Mouse (Mus musculus) embryonic facial prominence, embryonic 13.5 days (tissue): ENCODE measurements around the gene Gbf1. TPM values are rescaled to one million over a fixed set of nuclear protein-coding genes. Genes with fewer than 3 reads are reported as not detected.

Source experiments
- ATAC-seq: fragments of 200-750 bp; cut with Nextera tagmentation; 2 replicates; pipeline ENCODE4 v1.8.0; 2017; ENCODE audit warnings: low read depth; ENCODE audit not compliant: insufficient number of reproducible peaks, insufficient read depth, low FRiP score, low TSS enrichment
- H3K27ac ChIP-seq: fragments of 300-500 bp; sonication (generic); 2 replicates; pipeline ENCODE4 v1.5.1; 2015; ENCODE audit warnings: moderate library complexity, mild to moderate bottlenecking, inconsistent platforms
- H3K27me3 ChIP-seq: fragments of 300-500 bp; sonication (generic); 2 replicates; pipeline ENCODE4 v1.6.1; 2015; ENCODE audit warnings: mild to moderate bottlenecking, inconsistent platforms
- H3K36me3 ChIP-seq: fragments of 300-500 bp; sonication (generic); 2 replicates; pipeline ENCODE4 v1.6.1; 2015; ENCODE audit warnings: mild to moderate bottlenecking, inconsistent platforms
- H3K4me1 ChIP-seq: fragments of 300-500 bp; sonication (generic); 2 replicates; pipeline ENCODE4 v1.6.1; 2015; ENCODE audit warnings: inconsistent platforms
- H3K4me2 ChIP-seq: fragments of 300-500 bp; sonication (generic); 2 replicates; pipeline ENCODE4 v1.6.1; 2015; ENCODE audit warnings: moderate library complexity, mild to moderate bottlenecking, inconsistent platforms
- H3K4me3 ChIP-seq: fragments of 300-500 bp; sonication (generic); 2 replicates; pipeline ENCODE4 v1.5.1; 2015; ENCODE audit warnings: mild to moderate bottlenecking, inconsistent platforms
- H3K9ac ChIP-seq: fragments of 300-500 bp; sonication (generic); 2 replicates; pipeline ENCODE4 v1.6.1; 2015; ENCODE audit warnings: mild to moderate bottlenecking, inconsistent platforms
- H3K9me3 ChIP-seq: fragments of 300-500 bp; sonication (generic); 2 replicates; pipeline ENCODE4 v1.6.1; 2016; ENCODE audit warnings: inconsistent platforms
- WGBS: fragments of 180-500 bp; shearing (Covaris S2); methylation state at CpG from one replicate; pipeline ENCODE4 v1.1.7; 2015; ENCODE audit warnings: mixed read lengths; 5-methylcytosine and 5-hydroxymethylcytosine counted together
- polyA plus RNA-seq: library from polyadenylated mRNA; unstranded; fragments of >200 nt; fragmentation: Nextera tagmentation; extraction: Ambion mirVana; gene quantifications from 2 replicates; pipeline ENCODE4 v1.2.1, GENCODE M21; 2015

Gene Gbf1
- polyA plus RNA-seq, 1 experiment from 2014 or later, result 67.6 TPM

GRCm38 (mm10) chr19:46131283-46131682 lies 21.0 kb upstream of the Gbf1 start:
- peaks cover 73% of the 10 kb centered on the region for H3K27me3 ChIP-seq
- 6% methylated on average over 8 of the region's 8 CpGs for WGBS
- no peak overlapping the region for H3K9ac ChIP-seq
- no peak for ATAC-seq
- H3K4me3 ChIP-seq, result peak overlapping the region; percentile 32
- H3K9me3 ChIP-seq, result no peaks in the 10 kb centered on the region
- peak overlapping the region; percentile 52 for H3K4me2 ChIP-seq
- H3K4me1 ChIP-seq, result peaks cover 16% of the 10 kb centered on the region
- H3K27ac ChIP-seq, result no peak overlapping the region
- H3K36me3 ChIP-seq, result no peaks in the 10 kb centered on the region

GRCm38 (mm10) chr19:46131694-46132525 lies 20.4 kb upstream of the Gbf1 start, which contains the start of gene Elovl3:
TSS of gene Elovl3 (plus strand) at chr19:46131897.
- H3K27me3 ChIP-seq, result peaks cover 75% of the 10 kb centered on the region
- H3K9ac ChIP-seq, result 0 out of 2 replicates have a peak within 1 kb of the TSS, but pooled peaks have one; percentile 49
- 1% methylated on average over 31 of the region's 31 CpGs for WGBS
- no peaks in the 10 kb centered on the region for H3K36me3 ChIP-seq
- peak within 1 kb of the TSS; percentile 52 for H3K4me2 ChIP-seq
- peaks cover 22% of the 10 kb centered on the region for H3K4me1 ChIP-seq
- peak within 1 kb of the TSS; percentile 32 for H3K4me3 ChIP-seq
- no peaks in the 10 kb centered on the region for H3K9me3 ChIP-seq
- no peak within 1 kb of the TSS for H3K27ac ChIP-seq
- ATAC-seq, result no peak

GRCm38 (mm10) chr19:46132577-46132976 lies 19.7 kb upstream of the Gbf1 start:
- 44% methylated on average over 6 of the region's 6 CpGs for WGBS
- peaks cover 82% of the 10 kb centered on the region for H3K27me3 ChIP-seq
- H3K4me1 ChIP-seq, result peaks cover 27% of the 10 kb centered on the region
- no peak overlapping the region for H3K9ac ChIP-seq
- no peak overlapping the region for H3K4me2 ChIP-seq
- ATAC-seq, result no peak
- no peaks in the 10 kb centered on the region for H3K36me3 ChIP-seq
- no peak overlapping the region for H3K4me3 ChIP-seq
- H3K27ac ChIP-seq, result no peak overlapping the region
- no peaks in the 10 kb centered on the region for H3K9me3 ChIP-seq

GRCm38 (mm10) chr19:46135297-46135696 lies 17.0 kb upstream of the Gbf1 start:
- H3K4me2 ChIP-seq, result peak overlapping the region; percentile 97
- no peaks in the 10 kb centered on the region for H3K36me3 ChIP-seq
- H3K9me3 ChIP-seq, result no peaks in the 10 kb centered on the region
- ATAC-seq, result 0 out of 2 replicates have a peak, but pooled peaks have one; percentile 57
- H3K4me3 ChIP-seq, result peak overlapping the region; percentile 54
- H3K9ac ChIP-seq, result peak overlapping the region; percentile 66; the same call in 1 of the 2 replicates
- peaks cover 99% of the 10 kb centered on the region for H3K27me3 ChIP-seq
- H3K27ac ChIP-seq, result no peak overlapping the region
- WGBS, result under 1% methylated on average over 12 of the region's 12 CpGs
- H3K4me1 ChIP-seq, result peaks cover 27% of the 10 kb centered on the region

- Histone ChIP-seq H3K27ac (no peak overlapping the region), H3K4me3 (peak overlapping the region; percentile 54), H3K9ac (peak overlapping the region; percentile 66), H3K4me1 (peaks cover 33% of the 10 kb centered on the region), H3K36me3 (no peaks in the 10 kb centered on the region), H3K27me3 (peaks cover 98% of the 10 kb centered on the region), H3K4me2 (peak overlapping the region; percentile 97), H3K9me3 (no peaks in the 10 kb centered on the region)
- WGBS, result under 1% methylated on average over 79 of the region's 79 CpGs
- ATAC-seq, result peak; percentile 23; the same call in 1 of the 2 replicates
These were observed 16.3 kb upstream of the Gbf1 start for GRCm38 (mm10) chr19:46135789-46136638.

- Histone ChIP-seq H3K9ac (peak overlapping the region; percentile 66), H3K9me3 (no peaks in the 10 kb centered on the region), H3K4me3 (peak overlapping the region; percentile 54), H3K4me2 (peak overlapping the region; percentile 97), H3K27me3 (peaks cover 98% of the 10 kb centered on the region), H3K36me3 (no peaks in the 10 kb centered on the region), H3K4me1 (peaks cover 31% of the 10 kb centered on the region), H3K27ac (no peak overlapping the region)
- no peak for ATAC-seq
- 3% methylated on average over 49 of the region's 49 CpGs for WGBS
These were observed 15.4 kb upstream of the Gbf1 start for GRCm38 (mm10) chr19:46136639-46137580.

- Histone ChIP-seq H3K4me2 (no peak overlapping the region), H3K9ac (no peak overlapping the region), H3K4me1 (peaks cover 29% of the 10 kb centered on the region), H3K36me3 (no peaks in the 10 kb centered on the region), H3K4me3 (no peak overlapping the region), H3K27me3 (peaks cover 98% of the 10 kb centered on the region), H3K27ac (no peak overlapping the region), H3K9me3 (no peaks in the 10 kb centered on the region)
- 53% methylated on average over 2 of the region's 2 CpGs for WGBS
- no peak for ATAC-seq
These were observed 12.0 kb upstream of the Gbf1 start for GRCm38 (mm10) chr19:46140324-46140723.

GRCm38 (mm10) chr19:46141091-46141490 lies 11.2 kb upstream of the Gbf1 start:
- Histone ChIP-seq H3K36me3 (no peaks in the 10 kb centered on the region), H3K27ac (no peak overlapping the region), H3K9me3 (no peaks in the 10 kb centered on the region), H3K4me3 (no peak overlapping the region), H3K9ac (no peak overlapping the region), H3K4me2 (no peak overlapping the region), H3K4me1 (peaks cover 22% of the 10 kb centered on the region), H3K27me3 (peaks cover 98% of the 10 kb centered on the region)
- WGBS, result 12% methylated on average over 6 of the region's 6 CpGs
- ATAC-seq, result no peak

GRCm38 (mm10) chr19:46147511-46148371 lies 4.6 kb upstream of the Gbf1 start, which contains the start of gene Pitx3:
TSS of gene Pitx3 (minus strand) at chr19:46148326.
- ATAC-seq, result no peak; the same call in 1 of the 2 replicates
- H3K27ac ChIP-seq, result no peak within 1 kb of the TSS
- H3K27me3 ChIP-seq, result peaks cover 84% of the 10 kb centered on the region

GRCm38 (mm10) chr19:46148372-46148760 lies 3.9 kb upstream of the Gbf1 start:
- Histone ChIP-seq H3K4me2 (peak overlapping the region; percentile 96), H3K9ac (peak overlapping the region; percentile 62), H3K9me3 (no peaks in the 10 kb centered on the region), H3K4me3 (peak overlapping the region; percentile 51), H3K4me1 (peaks cover 25% of the 10 kb centered on the region), H3K27ac (no peak overlapping the region), H3K27me3 (peaks cover 78% of the 10 kb centered on the region), H3K36me3 (no peaks in the 10 kb centered on the region)
- WGBS, result under 1% methylated on average over 23 of the region's 27 CpGs
- ATAC-seq, result peak; percentile 76

More at GRCm38 (mm10) chr19:46147511-46148371, 4.6 kb upstream of the Gbf1 start, which contains the start of gene Pitx3:
- H3K9me3 ChIP-seq, result no peaks in the 10 kb centered on the region
- peak within 1 kb of the TSS; percentile 62 for H3K9ac ChIP-seq
- peak within 1 kb of the TSS; percentile 96 for H3K4me2 ChIP-seq
- H3K4me1 ChIP-seq, result peaks cover 20% of the 10 kb centered on the region
- WGBS, result under 1% methylated on average over 47 of the region's 47 CpGs
- peak within 1 kb of the TSS; percentile 51 for H3K4me3 ChIP-seq
- H3K36me3 ChIP-seq, result no peaks in the 10 kb centered on the region
